Mouse (Mus musculus) frontal cortex, adult 2 months (tissue): ENCODE data around the gene Myct1. TPM values are rescaled to one million over a fixed set of nuclear protein-coding genes. Genes with fewer than 3 reads are reported as not detected.

ENCODE experiments used
- DNase-seq, 2 experiments: peaks; one replicate each; pipeline ENCODE4 v3.0.0; 2022; ENCODE audit warnings: low spot score in 1 of 2; ENCODE audit errors: extremely low spot score in 1 of 2
- polyA plus RNA-seq: library from polyadenylated mRNA; depleted of rRNA; stranded (reverse); fragments of >200 nt; gene quantifications from 2 replicates; pipeline ENCODE4 v1.2.3, GENCODE M21; 2012; rRNA removed

Gene Myct1
- 0.71 and 0.78 TPM in 2 replicates for polyA plus RNA-seq

GRCm38 (mm10) chr10:5593464-5593863, at the start of gene Myct1:
Gene Myct1, plus strand, starts transcription at chr10:5593775.
- no peak for DNase-seq

- DNase-seq, result no peak
Observed at GRCm38 (mm10) chr10:5546428-5546827, 47.1 kb upstream of the Myct1 start.

DNA sequence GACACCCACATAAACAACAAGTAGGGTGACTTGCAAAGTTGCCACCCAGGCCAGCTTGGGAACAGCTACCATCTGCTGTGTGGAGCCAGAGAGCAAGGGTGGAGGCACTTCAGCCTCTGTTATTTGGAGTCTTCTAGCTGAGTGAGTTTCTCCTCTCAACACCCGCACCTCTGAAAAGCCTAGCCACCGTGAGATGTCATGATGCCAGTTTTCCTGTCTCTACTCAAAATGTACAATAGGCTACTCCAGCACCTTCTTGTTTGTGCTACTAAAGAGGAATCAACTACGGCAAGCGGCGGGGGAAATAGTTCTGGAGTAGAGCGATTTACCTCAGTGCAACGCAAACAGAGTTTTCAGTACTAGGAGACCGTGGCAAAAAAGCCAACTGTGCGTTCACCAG, 45.8 kb upstream of the Myct1 start:
- no peak for DNase-seq

DNA sequence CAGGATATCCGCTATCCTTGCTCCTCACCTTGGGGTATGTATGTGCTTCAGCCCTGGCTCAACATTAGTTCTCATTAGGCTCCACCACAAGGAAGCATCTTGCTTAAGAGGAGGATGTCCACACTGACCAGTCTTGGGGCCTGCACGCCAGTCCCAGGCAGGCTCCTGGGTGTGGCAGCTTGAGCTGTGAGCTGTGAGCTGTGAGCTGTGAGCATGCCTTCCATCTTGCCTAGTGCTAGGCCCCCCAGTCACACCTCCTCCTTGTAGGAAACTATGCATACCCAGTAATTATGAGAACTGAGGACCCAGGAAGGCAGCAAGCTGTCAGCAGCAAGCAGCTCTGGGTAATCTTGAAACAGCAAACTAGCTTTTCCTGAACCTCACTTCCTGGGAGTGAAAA, 44.9 kb upstream of the Myct1 start:
- no peak for DNase-seq

DNA sequence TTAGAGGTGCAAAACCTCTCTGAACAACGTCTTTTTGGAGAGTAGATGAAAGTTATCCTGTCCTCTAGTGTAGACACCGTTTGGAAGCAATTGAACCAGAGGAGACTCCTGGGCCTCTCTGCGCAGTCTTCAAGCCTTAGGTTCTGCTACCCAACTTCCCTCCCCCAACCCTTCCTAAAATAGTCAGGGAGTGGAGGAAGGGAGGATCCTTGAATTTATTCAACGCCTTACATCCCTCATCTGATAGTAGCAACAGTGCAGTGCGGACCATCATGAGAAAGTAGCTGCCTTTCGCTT, 43.8 kb upstream of the Myct1 start:
- DNase-seq, result no peak

- peak; percentile 26 to 72 for DNase-seq
Observed at GRCm38 (mm10) chr10:5550168-5551021, 43.2 kb upstream of the Myct1 start.

DNA sequence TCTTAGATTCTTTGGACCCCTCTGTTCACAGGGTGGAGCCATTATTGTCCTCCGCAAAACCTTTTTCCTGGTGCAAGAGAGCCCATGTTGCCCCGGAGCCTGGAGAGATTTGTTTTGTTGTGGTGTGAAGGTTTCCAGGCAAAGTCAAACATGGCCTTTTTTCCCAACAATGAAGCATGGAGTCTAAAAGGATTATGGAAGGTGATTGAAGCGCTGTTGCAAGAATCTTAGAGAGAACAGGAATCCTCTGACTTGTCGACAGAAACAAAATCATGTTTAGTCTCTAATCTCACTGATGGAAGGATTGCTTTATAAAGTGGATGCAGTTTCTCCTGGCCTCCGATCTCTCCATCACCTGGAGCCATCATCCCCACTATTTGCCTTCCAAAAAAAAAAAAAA, 42.2 kb upstream of the Myct1 start, which contains the start of gene Syne1:
Gene Syne1 (minus strand): TSS at position 101 of the 400 bp plus-strand sequence.
- no peak for DNase-seq

DNA sequence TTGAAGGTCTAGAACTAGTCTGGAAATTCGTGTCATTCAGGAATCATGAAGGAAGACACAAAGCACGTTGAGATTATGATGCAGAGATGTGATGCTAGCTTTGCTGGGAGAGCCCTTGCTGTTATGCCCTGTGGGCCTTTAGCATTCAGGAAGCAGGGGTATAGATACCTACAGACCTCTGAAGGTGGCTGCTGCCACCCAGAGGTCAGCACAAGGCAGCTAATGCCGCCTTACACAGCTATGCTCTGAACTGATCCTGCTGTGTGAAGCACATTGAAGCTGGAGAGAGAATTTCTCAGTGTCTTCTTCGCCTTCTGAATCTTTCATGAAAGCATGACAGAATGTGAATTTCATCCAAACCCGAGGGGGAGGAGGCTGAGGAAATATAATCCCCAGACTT, 38.6 kb upstream of the Myct1 start:
- DNase-seq, result peak in 1 of 2 experiments; percentile 44

GRCm38 (mm10) chr10:5558808-5559207, 34.8 kb upstream of the Myct1 start:
- DNase-seq, result no peak

DNA sequence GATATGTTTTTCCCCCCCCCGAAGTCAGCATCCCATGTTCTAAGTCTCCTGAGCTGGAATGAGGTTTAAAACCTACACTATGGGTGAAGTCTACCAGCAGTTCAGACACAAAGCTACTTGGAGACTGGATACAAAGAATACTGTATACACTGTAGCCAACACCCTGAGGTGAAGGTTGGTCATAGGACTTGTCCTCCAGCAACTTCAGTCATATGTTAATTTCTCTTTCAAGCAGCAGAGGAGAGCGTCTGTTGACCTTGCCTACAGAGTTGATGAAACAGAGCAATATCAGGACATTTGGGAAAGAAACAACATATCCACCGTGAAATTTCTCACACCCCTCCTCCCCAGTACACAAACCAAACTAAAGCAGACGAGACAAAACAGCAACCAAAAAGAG, 33.0 kb upstream of the Myct1 start:
- DNase-seq, result no peak

GRCm38 (mm10) chr10:5561706-5562105, 31.9 kb upstream of the Myct1 start:
- DNase-seq, result no peak

- peak in 1 of 2 experiments; percentile 40 for DNase-seq
Observed at GRCm38 (mm10) chr10:5568991-5569390, 24.6 kb upstream of the Myct1 start.

DNA sequence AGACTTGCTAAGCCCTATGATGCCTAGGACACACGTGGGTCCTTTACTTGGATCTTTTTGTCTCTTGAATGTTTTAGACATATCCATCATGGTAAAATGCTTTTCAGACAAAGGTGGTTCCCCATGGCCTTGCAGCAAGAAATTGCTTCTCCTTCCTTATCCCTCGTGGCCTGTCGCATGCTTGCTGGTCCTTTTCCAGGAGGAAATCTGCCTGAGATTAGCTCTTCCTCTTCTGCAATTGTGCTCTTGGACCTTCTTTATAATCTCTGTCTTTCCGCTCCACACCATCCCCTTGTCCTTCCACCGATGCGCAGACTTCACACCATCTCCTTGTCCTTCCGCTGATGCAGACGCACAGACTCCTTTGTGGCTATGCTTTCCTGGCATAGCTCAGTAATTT, 23.5 kb upstream of the Myct1 start:
- no peak for DNase-seq

GRCm38 (mm10) chr10:5571332-5571731, 22.2 kb upstream of the Myct1 start:
- no peak for DNase-seq

DNA sequence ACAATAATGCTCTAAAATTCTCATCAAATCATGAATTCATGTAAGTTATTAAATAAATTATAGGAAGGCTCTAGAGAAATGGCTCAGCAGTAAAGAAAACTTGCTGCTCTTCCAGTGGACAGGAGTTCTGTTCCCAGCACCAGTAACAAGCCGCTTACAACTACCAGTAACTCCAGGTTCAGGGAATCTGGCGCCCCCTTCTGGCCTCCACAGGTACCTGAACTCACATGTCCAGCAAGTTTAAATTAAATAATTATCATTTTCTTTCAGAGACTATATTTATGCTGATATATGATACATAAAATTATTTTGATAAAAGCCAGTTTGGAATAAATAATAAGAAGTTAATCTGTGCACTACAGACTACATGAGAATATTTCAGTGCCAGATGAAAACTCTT, 20.2 kb upstream of the Myct1 start:
- no peak for DNase-seq

- DNase-seq, result no peak
Observed at GRCm38 (mm10) chr10:5591061-5591460, 2.5 kb upstream of the Myct1 start.

GRCm38 (mm10) chr10:5591996-5592395, 1.6 kb upstream of the Myct1 start:
- no peak for DNase-seq

DNA sequence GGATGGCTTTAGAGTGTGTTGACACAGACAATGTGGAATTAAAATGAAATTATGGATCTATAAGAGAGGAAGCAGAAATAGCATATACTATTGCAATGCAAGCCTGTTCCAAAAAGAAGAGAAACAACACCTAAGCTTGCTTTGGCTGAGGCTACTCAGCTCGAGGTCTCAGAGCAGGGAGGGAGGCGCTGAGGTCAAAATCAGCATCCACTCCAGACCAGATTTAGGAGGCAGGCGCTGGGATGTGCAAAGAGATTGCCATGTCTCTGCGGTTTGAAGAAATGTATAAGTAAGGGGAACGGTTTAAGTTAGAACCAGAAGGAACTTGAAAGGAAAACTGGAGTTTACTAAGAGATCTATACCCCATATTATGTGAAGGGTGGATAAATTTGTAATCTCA, 882 bp downstream of the Myct1 start:
- DNase-seq, result no peak

- no peak for DNase-seq
Observed at GRCm38 (mm10) chr10:5596559-5596958, 3.0 kb downstream of the Myct1 start.

DNA sequence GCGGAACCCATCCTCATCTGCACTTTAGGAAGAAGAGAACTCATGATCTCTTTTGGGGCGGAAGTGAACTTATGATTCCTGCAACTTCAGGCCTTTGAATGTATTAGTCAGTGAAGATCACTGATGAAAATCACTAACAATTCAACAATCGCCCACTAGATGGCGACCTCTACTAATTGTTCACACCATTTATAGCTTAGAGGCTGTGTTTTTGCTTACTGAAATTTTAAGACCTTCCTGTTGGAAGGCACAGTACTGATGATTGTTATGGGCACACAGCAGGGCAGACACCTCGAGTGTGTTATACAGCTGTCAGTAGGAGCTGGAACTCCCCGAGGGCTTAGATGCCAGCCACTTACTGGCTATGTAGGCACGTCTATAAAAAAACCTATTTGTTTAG, 6.5 kb downstream of the Myct1 start:
- peak; percentile 28 to 92 for DNase-seq

DNA sequence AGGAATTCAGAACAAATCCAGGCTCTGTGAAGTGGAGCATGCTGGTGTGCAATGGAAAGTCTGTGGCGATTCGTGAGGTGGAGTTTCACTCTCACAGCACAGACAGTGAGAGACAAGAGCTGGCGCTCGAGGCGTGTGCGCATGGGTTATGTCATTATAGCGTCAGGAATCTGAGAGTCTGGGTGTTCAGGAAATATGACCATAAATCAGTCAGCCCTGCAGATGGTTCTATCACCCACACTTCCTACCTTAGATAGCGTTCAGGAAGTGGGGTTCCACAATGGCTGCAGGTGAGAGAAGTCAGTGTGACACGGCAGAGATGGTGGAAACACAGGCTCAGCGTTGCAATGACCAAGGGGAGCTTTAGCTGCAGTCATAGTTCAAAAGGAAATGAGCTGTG, 9.9 kb downstream of the Myct1 start:
- no peak for DNase-seq

GRCm38 (mm10) chr10:5604371-5604770, 10.8 kb downstream of the Myct1 start:
- DNase-seq, result no peak

- DNase-seq, result no peak
Observed at GRCm38 (mm10) chr10:5608874-5609273, 15.3 kb downstream of the Myct1 start.
